Mouse (Mus musculus) adrenal gland, postnatal 10 days (tissue): ENCODE measurements around the gene Mphosph9. TPM values are rescaled to one million over a fixed set of nuclear protein-coding genes. Genes with fewer than 3 reads are reported as not detected.
A peak's percentile ranks its signal among the peaks of the same experiment; 100 is the strongest.

Source experiments
- DNase-seq: peaks from one replicate; pipeline ENCODE4 v3.0.0; 2021; ENCODE audit warnings: mixed read lengths
- total RNA-seq, 2 experiments: library from RNA; stranded (reverse); gene quantifications; 2 replicates each; pipeline ENCODE4 v1.2.3; 2021

The Mphosph9 gene
- total RNA-seq, 2 experiments from 2014 or later: 6.1 to 10.1 TPM

- peak; percentile 67 for DNase-seq
Measured at GRCm38 (mm10) chr5:124213588-124214469, 113.9 kb downstream of the Mphosph9 start.

- DNase-seq: no peak
Measured at GRCm38 (mm10) chr5:124211669-124212068, 116.1 kb downstream of the Mphosph9 start.

GRCm38 (mm10) chr5:124211234-124211633 lies 116.5 kb downstream of the Mphosph9 start:
- peak; percentile 86 for DNase-seq

GRCm38 (mm10) chr5:124210281-124211016 lies 117.3 kb downstream of the Mphosph9 start:
- DNase-seq: peak; percentile 59

GRCm38 (mm10) chr5:124209850-124210249 lies 117.9 kb downstream of the Mphosph9 start:
- DNase-seq: no peak

GRCm38 (mm10) chr5:124208030-124208429 lies 119.7 kb downstream of the Mphosph9 start:
- DNase-seq: no peak

GRCm38 (mm10) chr5:124206481-124207038 lies 121.2 kb downstream of the Mphosph9 start:
- DNase-seq: peak; percentile 56

- no peak for DNase-seq
Measured at GRCm38 (mm10) chr5:124205809-124206380, 121.9 kb downstream of the Mphosph9 start.

- no peak for DNase-seq
Measured at GRCm38 (mm10) chr5:124205211-124205610, 122.6 kb downstream of the Mphosph9 start.

GRCm38 (mm10) chr5:124204127-124204794 lies 123.5 kb downstream of the Mphosph9 start:
- no peak for DNase-seq

- no peak for DNase-seq
Measured at GRCm38 (mm10) chr5:124203251-124203650, 124.5 kb downstream of the Mphosph9 start.

GRCm38 (mm10) chr5:124202071-124202470 lies 125.7 kb downstream of the Mphosph9 start:
- DNase-seq: no peak

- DNase-seq: no peak
Measured at GRCm38 (mm10) chr5:124201564-124201963, 126.2 kb downstream of the Mphosph9 start.

Other genes with a start within 250 kb of the Mphosph9 start
- gene Abcb9, start 232.2 kb downstream of the Mphosph9 start, total RNA-seq: 10 to 100 TPM in 1 of 2 experiments, 1 to 10 TPM in 1; 9.9 to 13.4 TPM
- 10 to 100 TPM; 31.1 to 36.6 TPM for gene Ogfod2, start 215.7 kb downstream of the Mphosph9 start, total RNA-seq
- gene Arl6ip4, start 211.9 kb downstream of the Mphosph9 start, total RNA-seq: 10 to 100 TPM; 56.0 to 58.1 TPM
- gene Pitpnm2, start 78.2 kb downstream of the Mphosph9 start, total RNA-seq: 10 to 100 TPM; 40.4 to 53.6 TPM
- gene 2810006K23Rik, start 117 bp upstream of the Mphosph9 start, total RNA-seq: 10 to 100 TPM; 11.9 to 15.0 TPM
- gene Cdk2ap1, start 35.1 kb upstream of the Mphosph9 start, total RNA-seq: 100 to 1,000 TPM; 152 to 162 TPM
- 10 to 100 TPM; 71.7 to 90.6 TPM for gene Sbno1, start 98.0 kb upstream of the Mphosph9 start, total RNA-seq
- gene Kmt5a, start 112.0 kb upstream of the Mphosph9 start, total RNA-seq: 100 to 1,000 TPM; 105 to 109 TPM
- gene Rilpl2, start 150.4 kb upstream of the Mphosph9 start, total RNA-seq: 10 to 100 TPM; 20.4 to 21.0 TPM
- 10 to 100 TPM; 16.1 to 18.7 TPM for gene Snrnp35, start 155.2 kb upstream of the Mphosph9 start, total RNA-seq
- gene Rilpl1, start 203.4 kb upstream of the Mphosph9 start, total RNA-seq: 10 to 100 TPM; 18.2 to 23.4 TPM
- gene Tmed2, start 212.7 kb upstream of the Mphosph9 start, total RNA-seq: 100 to 1,000 TPM; 212 to 221 TPM
- gene Ddx55, start 224.9 kb upstream of the Mphosph9 start, total RNA-seq: 10 to 100 TPM; 10.7 to 14.2 TPM